Mouse (Mus musculus) MEL (cell line): ENCODE data around the gene Il24. TPM values are rescaled to one million over a fixed set of nuclear protein-coding genes. Genes with fewer than 3 reads are reported as not detected.

Experiments used
- DNase-seq: peaks from one replicate; pipeline ENCODE4 v3.0.0; 2011; ENCODE audit warnings: low read depth, low spot score
- H3K27ac ChIP-seq: 2 replicates; pipeline ENCODE4 v1.5.1; 2012; ENCODE audit warnings: low read depth, mild to moderate bottlenecking, control low read depth, low read length, moderate library complexity; ENCODE audit not compliant: control insufficient read depth
- H3K27me3 ChIP-seq, 2 experiments: fragments of 150-350 bp in 1 of 2; sonication (generic) in 1 of 2; 2 replicates each; pipeline ENCODE4 v1.6.1; 2012; ENCODE audit warnings: low read length in 2 of 2, mild to moderate bottlenecking in 2 of 2, improper control_type of control experiment in 1 of 2, moderate library complexity in 1 of 2; ENCODE audit not compliant: insufficient read depth in 2 of 2, control insufficient read depth in 1 of 2
- H3K36me3 ChIP-seq, 2 experiments: 2 replicates each; pipeline ENCODE4 v1.6.1; 2012 to 2014; ENCODE audit warnings: low read length in 2 of 2, improper control_type of control experiment in 1 of 2, inconsistent platforms in 1 of 2, mild to moderate bottlenecking in 1 of 2; ENCODE audit not compliant: insufficient read depth in 2 of 2, control insufficient read depth in 1 of 2
- H3K4me1 ChIP-seq, 2 experiments: fragments of 150-350 bp in 1 of 2; sonication (generic) in 1 of 2; 2 replicates each; pipeline ENCODE4 v1.6.1; 2012; ENCODE audit warnings: low read length in 2 of 2, improper control_type of control experiment in 1 of 2, mild to moderate bottlenecking in 1 of 2; ENCODE audit not compliant: insufficient read depth in 2 of 2, control insufficient read depth in 1 of 2
- H3K4me3 ChIP-seq, 2 experiments: fragments of 150-350 bp in 1 of 2; sonication (generic) in 1 of 2; 2 replicates each; pipeline ENCODE4 v1.5.1; 2012; ENCODE audit warnings: low read depth in 2 of 2, low read length in 2 of 2, mild to moderate bottlenecking in 2 of 2, moderate library complexity in 2 of 2, control low read depth in 1 of 2, improper control_type of control experiment in 1 of 2; ENCODE audit not compliant: control insufficient read depth in 1 of 2, insufficient read depth in 1 of 2
- H3K79me2 ChIP-seq: 2 replicates; pipeline ENCODE4 v1.6.1; 2012; ENCODE audit warnings: mild to moderate bottlenecking, low read length, moderate library complexity; ENCODE audit not compliant: control insufficient read depth, poor library complexity, insufficient read depth
- H3K9ac ChIP-seq: 2 replicates; pipeline ENCODE4 v1.6.1; 2012; ENCODE audit warnings: low read depth, mild to moderate bottlenecking, control low read depth, low read length, moderate library complexity; ENCODE audit not compliant: control insufficient read depth, poor library complexity, severe bottlenecking
- H3K9me3 ChIP-seq: fragments of 150-350 bp; sonication (generic); replicated peaks from 2 replicates; pipeline ENCODE4 v1.6.1; 2012; ENCODE audit warnings: mild to moderate bottlenecking, low read length, improper control_type of control experiment, moderate library complexity; ENCODE audit not compliant: insufficient read depth
- BHLHE40 ChIP-seq: IDR thresholded peaks from 2 replicates; pipeline ENCODE4 v1.6.1; 2012; ENCODE audit warnings: low read depth, mild to moderate bottlenecking, inconsistent platforms, low read length, improper control_type of control experiment, borderline replicate concordance
- CHD1 ChIP-seq: IDR thresholded peaks from 2 replicates; pipeline ENCODE4 v1.6.1; 2012; ENCODE audit warnings: low read depth, mild to moderate bottlenecking, inconsistent platforms, low read length, improper control_type of control experiment
- CHD2 ChIP-seq: IDR thresholded peaks from 2 replicates; pipeline ENCODE4 v1.6.1; 2011; ENCODE audit warnings: low read length, improper control_type of control experiment
- CTCF ChIP-seq, 3 experiments: IDR thresholded peaks in 2 of 3; conservative IDR thresholded peaks in 1 of 3; 2 replicates each; pipeline ENCODE4 v1.5.1; 2011 to 2012; ENCODE audit warnings: low read length in 3 of 3, low read depth in 2 of 3, mild to moderate bottlenecking in 2 of 3, improper control_type of control experiment in 1 of 3, inconsistent platforms in 1 of 3, mixed read lengths in 1 of 3, moderate library complexity in 1 of 3; ENCODE audit not compliant: control insufficient read depth in 1 of 3, insufficient read depth in 1 of 3, poor library complexity in 1 of 3, severe bottlenecking in 1 of 3
- E2F4 ChIP-seq: IDR thresholded peaks from 2 replicates; pipeline ENCODE4 v1.6.1; 2011; ENCODE audit warnings: low read depth, low read length, improper control_type of control experiment, borderline replicate concordance
- ELF1 ChIP-seq: IDR thresholded peaks from 2 replicates; pipeline ENCODE4 v1.6.1; 2014; ENCODE audit warnings: low read depth, mild to moderate bottlenecking, inconsistent platforms, low read length, improper control_type of control experiment, moderate library complexity
- ETS1 ChIP-seq: IDR thresholded peaks from 2 replicates; pipeline ENCODE4 v1.6.1; 2012; ENCODE audit warnings: low read depth, mild to moderate bottlenecking, inconsistent platforms, low read length, improper control_type of control experiment, moderate library complexity
- GABPA ChIP-seq: IDR thresholded peaks from 2 replicates; pipeline ENCODE4 v1.6.1; 2012; ENCODE audit warnings: low read depth, mild to moderate bottlenecking, inconsistent platforms, low read length, improper control_type of control experiment, moderate library complexity
- GATA1 ChIP-seq: IDR thresholded peaks from 2 replicates; pipeline ENCODE4 v1.6.1; 2011; ENCODE audit warnings: low read depth, low read length, improper control_type of control experiment
- HCFC1 ChIP-seq: IDR thresholded peaks from 2 replicates; pipeline ENCODE4 v1.6.1; 2012; ENCODE audit warnings: low read depth, mild to moderate bottlenecking, inconsistent platforms, low read length, improper control_type of control experiment, moderate library complexity
- JUND ChIP-seq: IDR thresholded peaks from 2 replicates; pipeline ENCODE4 v1.6.1; 2011; ENCODE audit warnings: low read depth, mild to moderate bottlenecking, improper control_type of control experiment, low read length
- KAT2A ChIP-seq: conservative IDR thresholded peaks from 2 replicates; pipeline ENCODE4 v1.6.1; 2012; ENCODE audit warnings: low read depth, low read length, improper control_type of control experiment, inconsistent platforms
- MAFK ChIP-seq: IDR thresholded peaks from 2 replicates; pipeline ENCODE4 v1.6.1; 2011; ENCODE audit warnings: low read depth, mild to moderate bottlenecking, low read length, improper control_type of control experiment, borderline replicate concordance
- MAX ChIP-seq: IDR thresholded peaks from 2 replicates; pipeline ENCODE4 v1.6.1; 2011; ENCODE audit warnings: low read length, improper control_type of control experiment
- MAZ ChIP-seq: IDR thresholded peaks from 2 replicates; pipeline ENCODE4 v1.6.1; 2012; ENCODE audit warnings: low read depth, mild to moderate bottlenecking, inconsistent platforms, low read length, improper control_type of control experiment
- MXI1 ChIP-seq: IDR thresholded peaks from 2 replicates; pipeline ENCODE4 v1.6.1; 2011; ENCODE audit warnings: mild to moderate bottlenecking, low read depth, low read length, improper control_type of control experiment
- MYB ChIP-seq: IDR thresholded peaks from 2 replicates; pipeline ENCODE4 v1.6.1; 2011; ENCODE audit warnings: mild to moderate bottlenecking, low read depth, low read length, improper control_type of control experiment
- MYC ChIP-seq: IDR thresholded peaks from 2 replicates; pipeline ENCODE4 v1.6.1; 2011; ENCODE audit warnings: low read depth, mild to moderate bottlenecking, low read length, improper control_type of control experiment, moderate library complexity
- POLR2A ChIP-seq, 2 experiments: IDR thresholded peaks; 2 replicates each; pipeline ENCODE4 v1.6.1; 2011 to 2012; ENCODE audit warnings: low read length in 2 of 2, mild to moderate bottlenecking in 2 of 2, control low read depth in 1 of 2, improper control_type of control experiment in 1 of 2, low read depth in 1 of 2, moderate library complexity in 1 of 2; ENCODE audit not compliant: control insufficient read depth in 1 of 2, insufficient read depth in 1 of 2, poor library complexity in 1 of 2
- POLR2AphosphoS2 ChIP-seq: IDR thresholded peaks from 2 replicates; pipeline ENCODE4 v1.6.1; 2011; ENCODE audit warnings: low read length, improper control_type of control experiment
- POLR2AphosphoS5 ChIP-seq: IDR thresholded peaks from 2 replicates; pipeline ENCODE4 v1.6.1; 2012; ENCODE audit warnings: low read depth, borderline replicate concordance, mild to moderate bottlenecking, inconsistent platforms, low read length, moderate library complexity, mixed read lengths
- RAD21 ChIP-seq: IDR thresholded peaks from 2 replicates; pipeline ENCODE4 v1.6.1; 2011; ENCODE audit warnings: mild to moderate bottlenecking, low read depth, low read length, improper control_type of control experiment
- SIN3A ChIP-seq: IDR thresholded peaks from 2 replicates; pipeline ENCODE4 v1.6.1; 2012; ENCODE audit warnings: low read length, improper control_type of control experiment, inconsistent platforms
- SMC3 ChIP-seq: IDR thresholded peaks from 2 replicates; pipeline ENCODE4 v1.6.1; 2011; ENCODE audit warnings: low read depth, low read length, improper control_type of control experiment
- TBP ChIP-seq: IDR thresholded peaks from 2 replicates; pipeline ENCODE4 v1.8.0; 2011; ENCODE audit warnings: low read depth, low read length, improper control_type of control experiment
- TCF12 ChIP-seq: IDR thresholded peaks from 2 replicates; pipeline ENCODE4 v1.6.1; 2014; ENCODE audit warnings: low read depth, mild to moderate bottlenecking, inconsistent platforms, low read length, improper control_type of control experiment, moderate library complexity
- UBTF ChIP-seq: IDR thresholded peaks from 2 replicates; pipeline ENCODE4 v1.6.1; 2012; ENCODE audit warnings: low read depth, mild to moderate bottlenecking, inconsistent platforms, low read length, improper control_type of control experiment, moderate library complexity, borderline replicate concordance; ENCODE audit not compliant: insufficient read depth
- USF1 ChIP-seq: IDR thresholded peaks from 2 replicates; pipeline ENCODE4 v1.6.1; 2014; ENCODE audit warnings: low read depth, mild to moderate bottlenecking, inconsistent platforms, low read length, improper control_type of control experiment, moderate library complexity
- USF2 ChIP-seq, 2 experiments: IDR thresholded peaks; 2 replicates each; pipeline ENCODE4 v1.6.1; 2011 to 2012; ENCODE audit warnings: improper control_type of control experiment in 2 of 2, low read length in 2 of 2, borderline replicate concordance in 1 of 2, inconsistent platforms in 1 of 2, low read depth in 1 of 2, mild to moderate bottlenecking in 1 of 2; ENCODE audit not compliant: insufficient read depth in 1 of 2
- ZC3H11A ChIP-seq: IDR thresholded peaks from 2 replicates; pipeline ENCODE4 v1.6.1; 2012; ENCODE audit warnings: low read depth, mild to moderate bottlenecking, inconsistent platforms, low read length, improper control_type of control experiment
- ZNF384 ChIP-seq: IDR thresholded peaks from 2 replicates; pipeline ENCODE4 v1.6.1; 2012; ENCODE audit warnings: low read depth, mild to moderate bottlenecking, inconsistent platforms, low read length, improper control_type of control experiment
- polyA plus RNA-seq, 2 experiments: library from polyadenylated mRNA; stranded (reverse) in 1 of 2; unstranded in 1 of 2; fragments of >175 nt in 1 of 2; fragments of >200 nt in 1 of 2; gene quantifications; 2 replicates each; pipeline versions ENCODE4 v1.2.1 to v1.2.4; 2012; ENCODE audit warnings: low replicate concordance in 2 of 2, low read depth in 1 of 2; ENCODE audit not compliant: insufficient read length in 2 of 2, insufficient read depth in 1 of 2, missing spikeins in 1 of 2
- total RNA-seq: library from RNA; depleted of rRNA; stranded (reverse); fragments of 300-350 nt; gene quantifications from 2 replicates; pipeline ENCODE4 v1.2.3, GENCODE M21; 2012

The Il24 gene
- total and polyA plus RNA-seq, 3 experiments: not detected

DNA sequence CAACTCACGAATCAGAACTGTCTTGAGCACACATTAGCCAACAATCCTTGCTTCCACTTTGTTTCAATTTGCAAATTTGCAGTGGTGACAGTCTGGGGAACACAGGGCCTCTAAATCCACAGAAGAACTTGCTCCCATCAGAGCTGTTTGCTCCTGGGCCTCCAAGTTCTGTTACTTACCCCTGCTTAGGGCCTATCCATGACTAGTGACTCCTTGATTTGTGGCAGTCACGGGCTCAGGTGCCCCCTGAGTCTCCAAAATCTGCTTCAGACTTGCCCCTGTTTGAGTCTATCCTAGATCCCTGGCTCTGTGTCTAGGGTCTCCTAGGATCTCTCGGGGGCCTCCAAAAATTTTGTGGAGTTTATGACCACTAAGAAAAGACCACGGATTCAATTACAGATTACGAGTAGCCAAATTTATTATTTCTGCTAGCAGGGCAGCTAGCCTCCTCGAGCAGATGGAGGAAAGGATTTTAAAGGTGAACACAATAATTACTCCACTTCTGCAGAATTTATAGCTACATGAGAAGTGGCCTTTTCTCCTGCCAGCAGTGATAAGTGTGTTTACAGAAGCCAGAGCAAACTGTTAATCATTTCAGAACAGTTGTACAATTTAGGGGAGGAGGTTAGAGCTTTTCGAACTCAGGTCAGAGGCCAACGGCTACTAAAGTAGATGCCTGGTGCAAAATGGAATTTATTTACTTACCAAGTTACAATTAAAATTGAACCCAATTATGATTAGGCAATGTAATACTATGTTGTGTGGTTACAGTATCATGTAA is 46.5 kb downstream of the Il24 start:
- Histone ChIP-seq H3K9me3 (no peaks in the 10 kb centered on the region), H3K36me3 (no peaks in the 10 kb centered on the region), H3K79me2 (no peaks in the 10 kb centered on the region), H3K4me1 (no peaks in the 10 kb centered on the region), H3K27ac (no peak overlapping the region), H3K4me3 (no peak overlapping the region), H3K27me3 (peaks cover 2 to 6% of the 10 kb centered on the region in 2 experiments; a peak in 2 of 4 replicates), H3K9ac (no peak overlapping the region)
- DNase-seq: no peak
- TF ChIP-seq GABPA: no peak
- TF ChIP-seq CHD1: no peak
- TF ChIP-seq HCFC1: no peak
- TF ChIP-seq ETS1: no peak
- no peak for TF ChIP-seq KAT2A
- no peak for TF ChIP-seq MYB
- TF ChIP-seq TBP: no peak
- TF ChIP-seq E2F4: no peak
- TF ChIP-seq ZC3H11A: no peak
- TF ChIP-seq USF1: no peak
- no peak for TF ChIP-seq UBTF
- TF ChIP-seq MYC: no peak
- no peak for TF ChIP-seq MXI1
- TF ChIP-seq SIN3A: no peak
- TF ChIP-seq TCF12: no peak
- TF ChIP-seq MAX: no peak
- TF ChIP-seq CHD2: no peak
- TF ChIP-seq POLR2AphosphoS5: no peak

DNA sequence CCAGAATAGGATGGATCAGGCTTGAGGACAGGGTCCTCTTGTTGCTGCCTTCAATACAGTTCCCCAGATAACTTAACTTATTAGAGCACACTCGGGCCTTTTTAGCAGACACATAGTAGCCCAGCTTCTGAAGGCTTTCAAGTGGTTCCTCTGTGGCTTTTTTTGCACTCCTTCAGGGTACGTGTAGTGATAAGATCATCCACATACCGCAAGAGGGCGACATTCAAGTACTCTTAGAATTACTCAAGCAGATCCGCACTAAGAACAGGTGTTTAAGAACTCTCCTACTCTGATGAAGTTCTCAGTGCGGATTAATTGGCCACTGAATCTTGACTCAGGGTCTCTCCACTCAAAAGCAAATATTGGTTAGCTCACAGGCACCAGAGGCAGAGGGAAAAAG is 49.0 kb downstream of the Il24 start:
- no peak overlapping the region for H3K27ac ChIP-seq
- no peaks in the 10 kb centered on the region for H3K36me3 ChIP-seq
- H3K9me3 ChIP-seq: no peaks in the 10 kb centered on the region
- no peaks in the 10 kb centered on the region for H3K4me1 ChIP-seq
- H3K79me2 ChIP-seq: no peaks in the 10 kb centered on the region
- H3K27me3 ChIP-seq: peaks cover 0 to 7% of the 10 kb centered on the region in 2 experiments; a peak in 2 of 4 replicates
- peak; percentile 67 for DNase-seq
- no peak overlapping the region for H3K9ac ChIP-seq
- H3K4me3 ChIP-seq: no peak overlapping the region
- TF ChIP-seq POLR2AphosphoS2 (no peak), BHLHE40 (no peak), CTCF (IDR thresholded peaks at IDR 0.05 in 2 of 3, conservative IDR thresholded peaks at IDR 0.05 in 1 of 3; ENCODE audit: control insufficient read depth in 1 of 3, insufficient read depth in 1 of 3, low read depth in 2 of 3, low read length in 3 of 3, poor library complexity in 1 of 3, severe bottlenecking in 1 of 3) (peak in 2 of 3 experiments; percentile 42 to 59; a peak in 3 of 6 replicates), POLR2A (IDR thresholded peaks at IDR 0.05; ENCODE audit: control insufficient read depth in 1 of 2, insufficient read depth in 1 of 2, low read depth in 1 of 2, low read length in 2 of 2, poor library complexity in 1 of 2) (no peak), USF2 (IDR thresholded peaks at IDR 0.05; ENCODE audit: borderline replicate concordance in 1 of 2, insufficient read depth in 1 of 2, low read depth in 1 of 2, low read length in 2 of 2) (no peak), KAT2A (no peak), HCFC1 (no peak), MAZ (no peak), MAFK (no peak), ZC3H11A (no peak), JUND (no peak), SMC3 (peak; percentile 53), GABPA (no peak), MYB (no peak), GATA1 (peak; percentile 71), RAD21 (peak; percentile 35), USF1 (no peak), ELF1 (no peak), POLR2AphosphoS5 (no peak), TBP (no peak), CHD1 (no peak), ZNF384 (peak; percentile 52; the same call in 1 of the 2 replicates)
